Mouse (Mus musculus): ENCODE results near the gene Tdrd1. TPM values are rescaled to one million over a fixed set of nuclear protein-coding genes. Genes with fewer than 3 reads are reported as not detected.

The Tdrd1 gene
- polyA plus RNA-seq, 1 experiment from 2014 or later: not detected

DNA sequence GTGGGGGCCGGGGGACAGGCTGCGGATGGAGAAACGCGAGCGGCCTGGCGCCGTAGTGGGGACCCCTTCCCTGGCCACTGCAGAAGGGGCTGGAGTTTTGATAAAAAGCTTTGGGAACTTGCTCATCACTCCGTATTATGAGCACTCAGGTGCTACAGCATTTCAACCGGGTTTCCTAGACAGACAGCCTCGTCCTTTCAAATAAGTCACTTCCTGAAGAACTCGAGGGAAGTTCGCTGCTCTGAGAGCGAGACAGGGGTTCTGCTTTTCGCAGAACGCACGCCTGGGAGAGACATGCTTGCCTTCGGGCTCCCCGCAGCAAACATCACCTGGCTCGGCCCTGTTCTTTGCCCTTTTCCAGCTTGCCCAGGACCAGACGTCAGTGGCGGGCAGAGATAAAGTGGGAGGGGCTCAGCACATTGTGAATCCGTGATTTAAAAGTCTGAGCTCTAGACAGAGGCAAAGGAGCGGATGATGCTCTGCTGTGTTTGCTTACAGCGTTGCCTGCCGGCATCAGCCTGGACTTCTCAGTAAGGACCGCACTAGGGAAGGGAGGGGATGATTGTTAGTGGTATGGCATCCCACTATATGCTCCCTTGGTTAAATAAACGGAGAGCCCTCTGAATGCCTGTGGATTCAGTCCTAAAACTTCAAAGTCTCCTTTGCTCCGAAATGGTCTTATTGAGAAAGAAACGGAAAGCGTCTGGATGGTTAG is 48.7 kb downstream of the Tdrd1 start:
- no peaks in the 10 kb centered on the region for H3K9me3 ChIP-seq (ENCODE audit: low read length)
- ATAC-seq: no peak
- no peak overlapping the region for H3K9ac ChIP-seq (replicated peaks; ENCODE audit: low read depth)
- H3K27me3 ChIP-seq (replicated peaks; ENCODE audit: insufficient read depth, low read length): peaks cover 30% of the 10 kb centered on the region
- no peak for DNase-seq (ENCODE audit: low spot score)
- peak overlapping the region; percentile 43 for H3K4me3 ChIP-seq (ENCODE audit: low read depth, low read length)
- TF ChIP-seq EP300 (IDR thresholded peaks at IDR 0.05) (no peak), CTCF (IDR thresholded peaks at IDR 0.05) (no peak)
- peaks cover 11% of the 10 kb centered on the region for H3K4me1 ChIP-seq (ENCODE audit: insufficient read depth, low read depth, low read length)
- WGBS: 7% methylated on average over 29 of the region's 30 CpGs
- no peaks in the 10 kb centered on the region for H3K36me3 ChIP-seq (ENCODE audit: insufficient read depth, low read length)
- peak overlapping the region; percentile 82 for H3K4me2 ChIP-seq (replicated peaks; ENCODE audit: low read depth, low read length)
- no peak overlapping the region for H3K27ac ChIP-seq (ENCODE audit: low read length)

DNA sequence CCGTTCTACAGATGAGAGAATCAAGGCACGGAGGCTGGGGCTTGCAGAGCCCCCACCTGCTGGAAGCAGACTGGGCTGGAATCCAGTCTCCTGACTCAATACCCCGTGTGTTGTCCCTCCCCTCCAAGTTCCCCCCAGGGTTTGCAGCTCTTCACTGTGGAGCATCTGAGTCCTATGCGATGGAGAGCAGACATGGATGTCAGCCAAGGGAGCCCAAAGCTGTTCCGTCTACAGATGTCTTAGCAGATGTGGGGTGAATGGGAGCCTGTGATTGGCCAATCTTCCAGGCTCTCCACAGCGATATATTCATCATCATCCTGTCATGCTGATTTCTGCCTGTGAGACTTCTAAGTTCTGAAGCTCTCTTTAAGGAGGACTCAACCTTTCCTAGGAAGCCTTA is 51.4 kb downstream of the Tdrd1 start:
- H3K27ac ChIP-seq (ENCODE audit: low read length): no peak overlapping the region
- peaks cover 11% of the 10 kb centered on the region for H3K4me1 ChIP-seq (ENCODE audit: insufficient read depth, low read depth, low read length)
- ATAC-seq: no peak
- H3K4me3 ChIP-seq (ENCODE audit: low read depth, low read length): no peak overlapping the region
- no peak overlapping the region for H3K4me2 ChIP-seq (replicated peaks; ENCODE audit: low read depth, low read length)
- no peak overlapping the region for H3K9ac ChIP-seq (replicated peaks; ENCODE audit: low read depth)
- H3K9me3 ChIP-seq (ENCODE audit: low read length): no peaks in the 10 kb centered on the region
- no peaks in the 10 kb centered on the region for H3K36me3 ChIP-seq (ENCODE audit: insufficient read depth, low read length)
- H3K27me3 ChIP-seq (replicated peaks; ENCODE audit: insufficient read depth, low read length): peaks cover 29% of the 10 kb centered on the region
- DNase-seq (ENCODE audit: low spot score): no peak
- WGBS: 52% methylated on average over 6 of the region's 6 CpGs
- no peak for TF ChIP-seq CTCF (IDR thresholded peaks at IDR 0.05)
- TF ChIP-seq EP300 (IDR thresholded peaks at IDR 0.05): no peak

DNA sequence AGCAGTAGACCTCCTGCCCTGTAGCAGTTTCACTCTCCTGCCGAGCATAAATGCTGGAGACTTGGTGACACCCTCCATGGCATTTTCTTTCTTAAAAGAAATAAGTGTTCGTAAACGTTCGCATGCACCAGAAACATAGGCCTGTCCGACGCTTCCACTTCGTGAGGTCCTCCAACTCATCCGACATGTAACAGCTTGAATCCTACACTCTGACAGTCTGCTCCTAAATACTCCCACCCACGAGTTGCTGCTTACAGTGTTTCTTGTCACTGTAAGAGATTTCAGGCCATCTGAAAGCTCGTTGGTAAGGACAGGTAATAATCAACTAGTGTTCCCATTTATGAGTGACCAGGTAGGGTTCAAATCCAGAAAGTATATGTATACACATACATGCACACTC is 61.9 kb downstream of the Tdrd1 start:
- WGBS: 77% methylated on average over 10 of the region's 10 CpGs
- H3K27ac ChIP-seq (ENCODE audit: low read length): no peak overlapping the region
- no peaks in the 10 kb centered on the region for H3K4me1 ChIP-seq (ENCODE audit: insufficient read depth, low read depth, low read length)
- DNase-seq (ENCODE audit: low spot score) (no peak), ATAC-seq (no peak)
- no peaks in the 10 kb centered on the region for H3K27me3 ChIP-seq (replicated peaks; ENCODE audit: insufficient read depth, low read length)
- H3K4me2 ChIP-seq (replicated peaks; ENCODE audit: low read depth, low read length): no peak overlapping the region
- no peaks in the 10 kb centered on the region for H3K36me3 ChIP-seq (ENCODE audit: insufficient read depth, low read length)
- TF ChIP-seq CTCF (IDR thresholded peaks at IDR 0.05) (no peak), EP300 (IDR thresholded peaks at IDR 0.05) (no peak)
- H3K9ac ChIP-seq (replicated peaks; ENCODE audit: low read depth): no peak overlapping the region
- no peaks in the 10 kb centered on the region for H3K9me3 ChIP-seq (ENCODE audit: low read length)
- H3K4me3 ChIP-seq (ENCODE audit: low read depth, low read length): no peak overlapping the region

DNA sequence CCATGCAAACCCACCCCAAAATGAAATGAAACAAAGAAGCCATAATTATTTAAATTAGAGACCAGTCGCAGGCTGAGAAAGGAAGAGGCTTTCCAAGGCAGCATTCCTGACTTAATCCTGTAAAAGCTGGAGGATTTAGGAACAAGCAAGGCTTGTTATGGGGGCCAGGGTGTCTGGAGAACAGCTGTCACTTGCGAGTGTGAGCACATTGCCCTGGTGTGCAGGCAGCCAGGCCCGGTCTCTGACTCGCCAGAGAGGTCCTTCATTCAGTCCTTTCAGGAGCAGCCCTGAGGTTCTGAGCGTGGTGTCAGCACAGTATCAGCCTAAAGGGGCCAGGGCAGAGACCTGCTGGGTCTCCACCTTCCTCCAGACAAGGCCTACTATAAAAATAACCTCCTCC is 62.6 kb downstream of the Tdrd1 start:
- ATAC-seq: no peak
- no peak overlapping the region for H3K27ac ChIP-seq (ENCODE audit: low read length)
- TF ChIP-seq CTCF (IDR thresholded peaks at IDR 0.05): no peak
- TF ChIP-seq EP300 (IDR thresholded peaks at IDR 0.05): no peak

DNA sequence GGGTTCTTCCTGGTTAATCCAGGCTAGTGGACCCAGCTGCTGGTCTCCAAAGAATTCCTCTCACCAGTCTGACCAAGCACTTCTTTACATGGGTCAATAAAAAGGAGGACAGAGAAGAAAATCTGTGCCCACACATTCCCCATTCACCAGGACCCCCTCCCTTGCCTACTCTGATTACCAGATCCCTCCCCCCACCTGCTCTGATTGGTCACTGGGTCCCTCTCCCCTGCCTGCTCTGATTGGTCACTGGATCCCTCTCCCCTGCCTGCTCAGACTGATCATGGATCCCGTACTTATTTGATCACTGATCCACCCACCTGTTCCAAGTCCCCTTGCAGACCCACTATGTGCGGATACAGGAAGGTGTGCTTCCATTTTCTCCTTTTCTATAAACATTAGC is 65.4 kb downstream of the Tdrd1 start:
- H3K9me3 ChIP-seq (ENCODE audit: low read length): no peaks in the 10 kb centered on the region
- TF ChIP-seq EP300 (IDR thresholded peaks at IDR 0.05) (no peak), CTCF (IDR thresholded peaks at IDR 0.05) (no peak)
- H3K4me1 ChIP-seq (ENCODE audit: insufficient read depth, low read depth, low read length): no peaks in the 10 kb centered on the region
- H3K4me2 ChIP-seq (replicated peaks; ENCODE audit: low read depth, low read length): no peak overlapping the region
- no peaks in the 10 kb centered on the region for H3K36me3 ChIP-seq (ENCODE audit: insufficient read depth, low read length)
- ATAC-seq: peak; percentile 25; the same call in 1 of the 2 replicates
- no peak overlapping the region for H3K4me3 ChIP-seq (ENCODE audit: low read depth, low read length)
- no peak overlapping the region for H3K27ac ChIP-seq (ENCODE audit: low read length)
- 52% methylated on average over 2 of the region's 2 CpGs for WGBS
- H3K9ac ChIP-seq (replicated peaks; ENCODE audit: low read depth): no peak overlapping the region
- no peaks in the 10 kb centered on the region for H3K27me3 ChIP-seq (replicated peaks; ENCODE audit: insufficient read depth, low read length)
- no peak for DNase-seq (ENCODE audit: low spot score)

More for the DNA sequence above, 62.6 kb downstream of the Tdrd1 start:
- Histone ChIP-seq H3K27me3 (replicated peaks; ENCODE audit: insufficient read depth, low read length) (no peaks in the 10 kb centered on the region), H3K9me3 (ENCODE audit: low read length) (no peaks in the 10 kb centered on the region), H3K4me3 (ENCODE audit: low read depth, low read length) (no peak overlapping the region), H3K9ac (replicated peaks; ENCODE audit: low read depth) (no peak overlapping the region), H3K36me3 (ENCODE audit: insufficient read depth, low read length) (no peaks in the 10 kb centered on the region), H3K4me1 (ENCODE audit: insufficient read depth, low read depth, low read length) (no peaks in the 10 kb centered on the region), H3K4me2 (replicated peaks; ENCODE audit: low read depth, low read length) (no peak overlapping the region)
- WGBS: 76% methylated on average over 5 of the region's 5 CpGs
- no peak for DNase-seq (ENCODE audit: low spot score)

DNA sequence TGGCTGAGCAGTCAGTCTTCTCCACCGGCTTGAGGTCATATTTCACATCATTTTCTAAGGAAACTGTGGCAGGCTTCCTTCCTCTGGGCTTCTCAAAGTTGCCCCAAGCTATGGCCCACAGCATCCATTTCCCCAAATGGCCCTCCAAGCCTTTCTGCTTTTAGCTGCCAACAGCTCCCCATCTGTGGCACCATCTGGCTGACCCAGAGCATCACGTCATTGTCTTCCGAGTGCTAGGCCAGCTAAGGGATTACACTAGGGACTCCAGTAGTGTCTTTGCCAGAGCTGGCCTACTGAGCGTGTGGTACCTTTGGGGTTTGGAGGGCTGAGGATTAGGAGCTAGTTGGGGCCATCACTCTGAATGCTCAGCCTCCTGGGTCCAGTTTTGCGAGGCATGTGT is 66.6 kb downstream of the Tdrd1 start:
- Histone ChIP-seq H3K4me1 (ENCODE audit: insufficient read depth, low read depth, low read length) (no peaks in the 10 kb centered on the region), H3K9ac (replicated peaks; ENCODE audit: low read depth) (no peak overlapping the region), H3K36me3 (ENCODE audit: insufficient read depth, low read length) (no peaks in the 10 kb centered on the region), H3K9me3 (ENCODE audit: low read length) (no peaks in the 10 kb centered on the region), H3K27me3 (replicated peaks; ENCODE audit: insufficient read depth, low read length) (no peaks in the 10 kb centered on the region), H3K27ac (ENCODE audit: low read length) (no peak overlapping the region), H3K4me2 (replicated peaks; ENCODE audit: low read depth, low read length) (no peak overlapping the region), H3K4me3 (ENCODE audit: low read depth, low read length) (no peak overlapping the region)
- no peak for ATAC-seq
- WGBS: 83% methylated on average over 5 of the region's 5 CpGs
- TF ChIP-seq CTCF (IDR thresholded peaks at IDR 0.05) (no peak), EP300 (IDR thresholded peaks at IDR 0.05) (no peak)
- no peak for DNase-seq (ENCODE audit: low spot score)
